Mouse (Mus musculus): ENCODE data around the gene Gm10974.
A peak's percentile ranks its signal among the peaks of the same experiment; 100 is the strongest.

The Gm10974 gene

GRCm38 (mm10) chr7:66365904-66366303, at the start of gene Gm10974:
TSS of gene Gm10974 (plus strand) at chr7:66365905.
- DNase-seq (ENCODE audit: low read depth) = no peak

DNA sequence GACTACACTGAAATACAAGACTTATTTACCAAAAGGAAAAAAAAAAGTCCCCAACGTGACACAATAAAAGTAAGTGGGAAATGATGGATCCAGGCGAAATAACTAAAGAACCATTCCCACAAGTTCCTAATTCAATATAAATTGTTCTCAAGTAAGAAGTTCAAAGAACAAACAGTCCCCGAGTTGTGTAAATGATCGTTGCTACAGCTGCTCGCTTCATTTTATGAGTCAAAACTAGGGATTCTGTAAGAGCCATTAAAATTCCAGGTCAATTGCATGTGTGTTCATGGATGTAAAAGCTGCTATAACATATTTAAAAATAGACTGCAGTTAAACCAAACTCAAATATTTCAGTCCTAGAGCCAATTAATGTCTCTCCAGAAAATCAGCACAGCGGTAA, 47.6 kb upstream of the Gm10974 start:
- DNase-seq (ENCODE audit: low read depth) = no peak

GRCm38 (mm10) chr7:66320996-66321395, 44.7 kb upstream of the Gm10974 start:
- DNase-seq (ENCODE audit: low read depth) = no peak

- DNase-seq (ENCODE audit: low read depth) = no peak
Measured at GRCm38 (mm10) chr7:66323252-66324015, 42.3 kb upstream of the Gm10974 start.

DNA sequence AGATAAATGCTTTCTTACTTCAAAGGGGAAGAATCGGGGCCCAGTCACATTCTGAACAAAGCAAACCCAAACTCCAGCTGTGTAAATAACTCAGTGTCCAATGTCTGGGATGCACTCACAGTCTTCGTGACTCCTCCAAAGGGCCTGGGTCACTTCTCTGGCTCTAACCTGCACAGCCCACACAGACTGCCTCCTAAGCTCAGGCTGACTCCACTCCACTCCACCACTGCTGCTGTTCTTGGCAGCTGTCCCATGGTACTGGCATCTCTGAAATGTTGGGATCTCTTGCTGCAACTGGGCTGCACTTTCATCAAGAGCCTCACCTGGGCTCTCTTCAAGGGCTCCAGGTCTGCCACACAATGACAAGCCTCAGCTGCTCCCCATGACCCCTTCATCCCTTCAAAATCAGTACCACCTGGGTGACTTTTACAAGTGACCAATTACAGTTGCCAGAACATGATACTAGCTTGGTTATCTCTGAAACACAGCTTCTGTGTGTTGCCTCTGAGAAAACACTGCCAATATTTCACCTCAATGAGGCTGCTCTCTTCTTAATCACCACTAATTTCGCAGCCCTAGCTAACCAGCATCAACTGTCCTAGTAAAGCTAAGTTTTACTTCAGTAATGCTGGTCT, 40.2 kb upstream of the Gm10974 start:
- no peak for DNase-seq (ENCODE audit: low read depth)

- no peak for DNase-seq (ENCODE audit: low read depth)
Measured at GRCm38 (mm10) chr7:66327516-66327915, 38.2 kb upstream of the Gm10974 start.

- DNase-seq (ENCODE audit: low read depth) = no peak
Measured at GRCm38 (mm10) chr7:66330610-66331009, 35.1 kb upstream of the Gm10974 start.

DNA sequence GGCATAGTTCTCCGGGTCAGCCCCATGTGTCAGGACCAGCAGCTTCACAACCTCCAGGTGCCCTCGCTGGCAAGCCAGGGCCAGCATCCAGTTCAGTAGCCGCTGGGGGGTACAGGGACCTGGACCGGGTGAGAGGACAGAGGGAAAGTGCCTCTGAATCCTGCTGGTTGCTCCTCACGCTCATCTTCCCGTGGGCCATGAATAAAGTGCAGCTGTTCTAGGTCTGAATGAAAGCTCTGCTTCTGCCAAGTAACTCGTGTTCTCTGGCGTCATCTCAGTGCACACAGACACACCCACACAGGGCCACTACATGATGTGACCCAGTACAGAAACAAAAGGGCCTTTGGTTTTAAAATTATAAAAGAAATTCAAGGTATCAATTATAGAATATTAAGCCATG, 33.4 kb upstream of the Gm10974 start:
- no peak for DNase-seq (ENCODE audit: low read depth)

DNA sequence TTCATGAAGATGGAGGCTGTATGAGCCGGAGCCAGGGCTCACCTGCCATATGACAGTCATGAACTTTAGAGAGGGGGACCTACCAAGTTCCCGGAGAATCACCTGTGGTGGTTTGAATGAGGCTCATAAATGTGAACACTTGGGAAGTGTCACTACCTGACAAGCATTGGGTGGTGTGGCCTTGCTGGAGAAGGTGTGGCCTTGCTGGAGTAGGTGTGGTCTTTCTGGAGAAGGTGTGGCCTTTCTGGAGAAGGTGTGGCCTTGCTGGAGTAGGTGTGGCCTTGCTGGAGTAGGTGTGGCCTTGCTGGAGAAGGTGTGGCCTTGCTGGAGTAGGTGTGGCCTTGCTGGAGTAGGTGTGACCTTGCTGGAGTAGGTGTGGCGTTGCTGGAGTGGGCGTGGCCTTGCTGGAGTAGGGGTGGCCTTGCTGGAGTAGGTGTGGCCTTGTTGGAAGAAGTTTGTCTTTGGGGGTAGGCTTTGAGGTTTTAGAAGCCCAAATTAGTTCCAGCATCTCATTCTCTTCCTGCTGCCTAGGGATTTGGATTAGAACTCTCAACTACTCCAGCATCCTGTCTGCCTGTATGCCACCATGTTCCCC, 31.7 kb upstream of the Gm10974 start:
- DNase-seq (ENCODE audit: low read depth) = no peak

- DNase-seq (ENCODE audit: low read depth) = no peak
Measured at GRCm38 (mm10) chr7:66336955-66337354, 28.8 kb upstream of the Gm10974 start.

- DNase-seq (ENCODE audit: low read depth) = no peak
Measured at GRCm38 (mm10) chr7:66339625-66340024, 26.1 kb upstream of the Gm10974 start.

- no peak for DNase-seq (ENCODE audit: low read depth)
Measured at GRCm38 (mm10) chr7:66340044-66340443, 25.7 kb upstream of the Gm10974 start.

DNA sequence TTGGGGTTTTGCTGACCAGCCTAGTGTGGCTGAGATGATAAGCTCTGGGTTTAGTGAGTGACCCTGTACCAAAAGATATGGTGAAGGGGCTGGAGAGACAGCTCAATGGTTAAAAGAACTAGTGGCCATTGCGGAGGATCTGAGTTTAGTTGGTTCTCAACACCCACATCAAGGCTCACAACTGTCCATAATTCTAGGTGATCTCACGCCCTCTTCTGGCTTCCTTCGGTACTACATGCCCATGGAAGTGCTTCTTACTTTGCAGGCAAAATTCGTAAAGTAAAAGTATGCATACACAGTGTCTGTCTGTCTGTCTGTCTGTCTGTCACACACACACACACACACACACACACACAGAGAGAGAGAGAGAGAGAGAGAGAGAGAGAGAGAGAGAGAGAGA, 23.4 kb upstream of the Gm10974 start:
- peak; percentile 54 for DNase-seq (ENCODE audit: low read depth)

DNA sequence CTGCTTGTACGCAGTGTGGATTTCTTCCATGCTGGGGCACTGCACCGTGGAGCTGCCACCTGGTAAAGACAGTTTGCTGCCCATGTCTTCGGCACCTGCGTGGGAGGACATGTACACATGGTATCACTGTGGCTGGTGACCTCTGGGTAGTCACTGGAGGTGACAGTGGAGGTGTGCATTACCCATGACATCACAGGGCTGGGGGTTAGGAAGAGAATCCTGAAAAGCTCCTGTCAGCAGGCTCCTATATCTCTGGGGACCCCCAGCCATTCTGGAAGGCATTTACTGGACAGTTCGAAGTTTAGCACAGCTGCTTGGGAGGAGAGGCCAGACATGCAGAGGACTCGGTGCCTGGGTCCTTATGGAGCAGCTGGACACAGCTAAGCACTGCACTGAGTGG, 22.9 kb upstream of the Gm10974 start:
- DNase-seq (ENCODE audit: low read depth) = no peak

- DNase-seq (ENCODE audit: low read depth) = no peak
Measured at GRCm38 (mm10) chr7:66343307-66343706, 22.4 kb upstream of the Gm10974 start.

- DNase-seq (ENCODE audit: low read depth) = no peak
Measured at GRCm38 (mm10) chr7:66346959-66347663, 18.6 kb upstream of the Gm10974 start.

DNA sequence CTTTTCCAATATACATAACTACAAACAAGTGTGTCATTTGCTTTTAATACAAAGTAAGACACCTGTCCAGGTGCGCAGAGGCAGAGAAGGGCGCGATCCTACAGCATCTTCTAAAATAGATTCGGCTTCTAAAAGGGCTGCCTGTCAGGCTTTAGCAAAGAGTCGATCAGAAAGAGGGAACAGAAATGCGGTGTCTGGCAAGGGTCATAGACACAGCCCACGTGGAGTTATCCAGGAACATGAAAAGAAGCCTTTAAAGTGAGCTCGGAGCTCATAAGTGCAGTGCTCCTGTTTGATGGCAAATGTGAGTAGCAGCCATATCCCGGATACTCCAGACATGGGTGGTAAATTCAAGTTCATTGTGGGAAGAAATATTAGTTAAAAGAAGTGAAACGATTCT, 17.1 kb upstream of the Gm10974 start:
- no peak for DNase-seq (ENCODE audit: low read depth)

GRCm38 (mm10) chr7:66349670-66350069, 16.0 kb upstream of the Gm10974 start:
- DNase-seq (ENCODE audit: low read depth) = no peak

GRCm38 (mm10) chr7:66351074-66351473, 14.6 kb upstream of the Gm10974 start:
- DNase-seq (ENCODE audit: low read depth) = no peak

GRCm38 (mm10) chr7:66354911-66355310, 10.8 kb upstream of the Gm10974 start:
- DNase-seq (ENCODE audit: low read depth) = no peak

- DNase-seq (ENCODE audit: low read depth) = no peak
Measured at GRCm38 (mm10) chr7:66355791-66356522, 9.7 kb upstream of the Gm10974 start.

DNA sequence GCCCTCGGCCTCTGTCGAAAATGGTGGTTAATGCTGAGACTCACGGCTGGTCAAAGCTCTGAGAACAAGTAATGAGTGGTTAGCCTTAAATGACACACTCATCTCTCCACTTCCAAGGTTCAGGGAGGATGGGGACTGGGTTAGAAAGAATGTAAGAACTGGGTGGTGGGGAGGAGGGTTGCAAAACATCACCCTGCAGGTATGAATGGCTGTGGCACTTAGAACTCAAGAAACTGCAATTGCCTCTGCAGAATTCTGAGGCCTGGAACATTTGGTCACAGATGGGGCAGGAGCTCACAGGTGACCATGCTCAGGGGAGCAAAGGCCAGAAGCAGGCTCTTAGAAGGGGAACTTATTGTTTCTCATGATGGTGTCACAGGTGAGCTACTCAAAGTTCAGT, 7.2 kb upstream of the Gm10974 start:
- DNase-seq (ENCODE audit: low read depth) = no peak

All from c-Kit-positive CD71-positive TER-119-negative erythroid progenitor cells, embryonic 14.5 days (primary cell).